In genomic region chr5:125125219-125125618, GRCm38 (mm10) we compare ENCODE assay signal across 10 mouse cellular contexts. TPM values are rescaled to one million over a fixed set of nuclear protein-coding genes. Genes with fewer than 3 reads are reported as not detected.
A peak's percentile ranks its signal among the peaks of the same experiment; 100 is the strongest.
DNase-seq lines count a peak whose midpoint lies in the region; ATAC-seq and TF ChIP-seq lines count a peak whose summit lies in the region.
"Had no signal": no experiment of that assay in that cellular context is flagged by ENCODE, and none has a peak within 500 bp of the region (broad histone marks: within the 10 kb centered on the region; RNA-seq: fewer than 3 reads in every experiment).

No protein-coding gene starts in this region.

- WGBS in forebrain, embryonic 13.5 days = 90% methylated on average over 3 of the region's 3 CpGs
- 84% methylated on average over 3 of the region's 3 CpGs for WGBS in forebrain, embryonic 16.5 days
- 36% methylated on average over 3 of the region's 3 CpGs for WGBS in liver, adult 2 months
- 78% methylated on average over 3 of the region's 3 CpGs for WGBS in liver, embryonic 12.5 days (ENCODE audit: insufficient replicate concordance)
- WGBS in hindbrain, postnatal 0 days = 49% methylated on average over 3 of the region's 3 CpGs

- H3K27me3 ChIP-seq in forebrain, embryonic 13.5 days = no peaks in the 10 kb centered on the region
- H3K27me3 ChIP-seq in forebrain, embryonic 16.5 days (replicated peaks; ENCODE audit: control insufficient read depth, insufficient read depth, low read length) = no peaks in the 10 kb centered on the region
- H3K27me3 ChIP-seq in liver, adult 2 months (ENCODE audit: control insufficient read depth, insufficient read depth, low read length) = no peaks in the 10 kb centered on the region
- no peaks in the 10 kb centered on the region for H3K27me3 ChIP-seq in liver, embryonic 12.5 days (replicated peaks)
- H3K27me3 ChIP-seq in hindbrain, postnatal 0 days (ENCODE audit: insufficient read depth, low read length) = no peaks in the 10 kb centered on the region
- H3K27me3 ChIP-seq: Patski had no signal

- no peak for TF ChIP-seq CTCF in liver, adult 2 months (IDR thresholded peaks at IDR 0.05; ENCODE audit: low read depth, low read length)
- no peak for TF ChIP-seq CTCF in hindbrain, postnatal 0 days (IDR thresholded peaks at IDR 0.05; ENCODE audit: low read depth)

- no peaks in the 10 kb centered on the region for H3K9me3 ChIP-seq in forebrain, embryonic 13.5 days (replicated peaks)
- no peaks in the 10 kb centered on the region for H3K9me3 ChIP-seq in forebrain, embryonic 16.5 days (ENCODE audit: control insufficient read depth, low read length)
- no peaks in the 10 kb centered on the region for H3K9me3 ChIP-seq in liver, embryonic 12.5 days (replicated peaks)
- no peaks in the 10 kb centered on the region for H3K9me3 ChIP-seq in hindbrain, postnatal 0 days (ENCODE audit: low read length)

- no peak for TF ChIP-seq POLR2A in liver, adult 2 months (IDR thresholded peaks at IDR 0.05; ENCODE audit: extremely low read depth, insufficient read depth, low read length)

- H3K4me1 ChIP-seq in forebrain, embryonic 13.5 days = peaks cover 85% of the 10 kb centered on the region
- peaks cover 40% of the 10 kb centered on the region for H3K4me1 ChIP-seq in forebrain, embryonic 16.5 days (replicated peaks; ENCODE audit: control insufficient read depth, insufficient read depth, low read length)
- peaks cover 54% of the 10 kb centered on the region for H3K4me1 ChIP-seq in liver, adult 2 months (ENCODE audit: control insufficient read depth, insufficient read depth, low read length)
- H3K4me1 ChIP-seq in liver, embryonic 12.5 days = peaks cover 57% of the 10 kb centered on the region
- peaks cover 36% of the 10 kb centered on the region for H3K4me1 ChIP-seq in hindbrain, postnatal 0 days (ENCODE audit: insufficient read depth, low read length)

- ATAC-seq in forebrain, embryonic 13.5 days = no peak
- no peak for ATAC-seq in forebrain, embryonic 16.5 days
- ATAC-seq in liver, embryonic 12.5 days = no peak
- ATAC-seq in hindbrain, postnatal 0 days = no peak
- ATAC-seq: Patski had no signal

- no peak overlapping the region for H3K4me3 ChIP-seq in forebrain, embryonic 13.5 days
- no peak overlapping the region for H3K4me3 ChIP-seq in forebrain, embryonic 16.5 days (replicated peaks; ENCODE audit: low read length)
- no peak overlapping the region for H3K4me3 ChIP-seq in liver, adult 2 months (ENCODE audit: insufficient read depth, low read depth, low read length)
- H3K4me3 ChIP-seq in liver, embryonic 12.5 days = no peak overlapping the region
- H3K4me3 ChIP-seq in hindbrain, postnatal 0 days (ENCODE audit: low read length) = no peak overlapping the region

- DNase-seq in liver, adult 2 months (ENCODE audit: extremely low read depth, low read depth, low spot score) = no peak
- peak; percentile 66 for DNase-seq in heart, adult 8-10 months (ENCODE audit: low spot score)
- no peak for DNase-seq in hindbrain, postnatal 0 days (ENCODE audit: low spot score)
- DNase-seq in right cerebral cortex, postnatal 25 days = no peak
- no peak for DNase-seq in spleen, postnatal 4 days (ENCODE audit: low spot score in 2 of 2)
- DNase-seq: lung, postnatal 14 days had no signal

- no peak overlapping the region for H3K4me2 ChIP-seq in forebrain, embryonic 13.5 days
- H3K4me2 ChIP-seq in forebrain, embryonic 16.5 days (ENCODE audit: low read length) = no peak overlapping the region
- H3K4me2 ChIP-seq in liver, embryonic 12.5 days = no peak overlapping the region
- H3K4me2 ChIP-seq in hindbrain, postnatal 0 days (ENCODE audit: low read depth, low read length) = no peak overlapping the region

- H3K27ac ChIP-seq in forebrain, embryonic 13.5 days = peak overlapping the region; percentile 53
- no peak overlapping the region for H3K27ac ChIP-seq in forebrain, embryonic 16.5 days (ENCODE audit: low read length)
- 0 out of 2 replicates have a peak overlapping the region, but pooled peaks have one; percentile 4 for H3K27ac ChIP-seq in liver, adult 2 months (replicated peaks; ENCODE audit: insufficient read depth, low read depth, low read length)
- H3K27ac ChIP-seq in liver, embryonic 12.5 days = no peak overlapping the region
- H3K27ac ChIP-seq in hindbrain, postnatal 0 days = peak overlapping the region; percentile 56; the same call in 1 of the 2 replicates

- H3K36me3 ChIP-seq in forebrain, embryonic 13.5 days (ENCODE audit: poor library complexity, severe bottlenecking) = peaks cover 18% of the 10 kb centered on the region; the same call in 1 of the 2 replicates
- H3K36me3 ChIP-seq in forebrain, embryonic 16.5 days (ENCODE audit: control insufficient read depth, insufficient read depth) = no peaks in the 10 kb centered on the region
- H3K36me3 ChIP-seq in liver, adult 2 months (ENCODE audit: control insufficient read depth, insufficient read depth, low read length) = no peaks in the 10 kb centered on the region
- peaks cover 12% of the 10 kb centered on the region for H3K36me3 ChIP-seq in liver, embryonic 12.5 days
- no peaks in the 10 kb centered on the region for H3K36me3 ChIP-seq in hindbrain, postnatal 0 days (ENCODE audit: insufficient read depth, low read length)

- peak overlapping the region; percentile 26; the same call in 1 of the 2 replicates for H3K9ac ChIP-seq in forebrain, embryonic 13.5 days
- no peak overlapping the region for H3K9ac ChIP-seq in forebrain, embryonic 16.5 days (replicated peaks; ENCODE audit: low read depth, low read length)
- H3K9ac ChIP-seq in liver, adult 2 months (ENCODE audit: low read depth, low read length) = no peak overlapping the region
- no peak overlapping the region for H3K9ac ChIP-seq in liver, embryonic 12.5 days
- no peak overlapping the region for H3K9ac ChIP-seq in hindbrain, postnatal 0 days (replicated peaks; ENCODE audit: low read length)

- H3K79me2 ChIP-seq in liver, adult 2 months (ENCODE audit: control insufficient read depth, insufficient read depth, low read length) = peaks cover 48% of the 10 kb centered on the region

RNA-seq across cellular contexts. Expression of gene Ncor2, which starts 53.8 kb away (rescaled TPM):
- 25.6 and 27.3 TPM in 2 replicates for polyA plus RNA-seq in forebrain, embryonic 13.5 days (2015; fragmentation: Nextera tagmentation; extraction: Ambion mirVana)
- polyA plus RNA-seq in forebrain, embryonic 16.5 days (2015; fragmentation: Nextera tagmentation; extraction: Ambion mirVana) = 26.5 and 27.1 TPM in 2 replicates
- total RNA-seq in liver, adult 2 months (2014; rRNA removed) = 7.1 and 9.4 TPM in 2 replicates
- polyA plus RNA-seq in liver, adult 2 months (2012; rRNA removed) = 15.0 and 17.0 TPM in 2 replicates
- polyA plus RNA-seq in liver, embryonic 12.5 days (2016; fragmentation: Nextera tagmentation; extraction: Ambion mirVana) = 9.7 and 10.0 TPM in 2 replicates
- 10 to 100 TPM; 81.6 to 92.4 (median 84.5) TPM for total RNA-seq in heart, adult 8-10 months (2022)
- total RNA-seq in hindbrain, postnatal 0 days (2014; rRNA removed) = 35.4 and 37.5 TPM in 2 replicates
- polyA plus RNA-seq in hindbrain, postnatal 0 days (2015; fragmentation: Nextera tagmentation; extraction: Ambion mirVana) = 20.9 and 22.7 TPM in 2 replicates

Comparison
In these comparisons a context has a peak if more than half of its experiments do, and no peak if none do; other contexts are left out.
1. H3K27ac ChIP-seq: peak in forebrain, embryonic 13.5 days (single experiment), liver, adult 2 months (single experiment) and hindbrain, postnatal 0 days (single experiment); none in forebrain, embryonic 16.5 days (single experiment) and liver, embryonic 12.5 days (single experiment).